Mouse (Mus musculus): ENCODE results near the gene Ofcc1. TPM values are rescaled to one million over a fixed set of nuclear protein-coding genes. Genes with fewer than 3 reads are reported as not detected.

The Ofcc1 gene
- polyA plus RNA-seq, 1 experiment from 2014 or later, result not detected

DNA sequence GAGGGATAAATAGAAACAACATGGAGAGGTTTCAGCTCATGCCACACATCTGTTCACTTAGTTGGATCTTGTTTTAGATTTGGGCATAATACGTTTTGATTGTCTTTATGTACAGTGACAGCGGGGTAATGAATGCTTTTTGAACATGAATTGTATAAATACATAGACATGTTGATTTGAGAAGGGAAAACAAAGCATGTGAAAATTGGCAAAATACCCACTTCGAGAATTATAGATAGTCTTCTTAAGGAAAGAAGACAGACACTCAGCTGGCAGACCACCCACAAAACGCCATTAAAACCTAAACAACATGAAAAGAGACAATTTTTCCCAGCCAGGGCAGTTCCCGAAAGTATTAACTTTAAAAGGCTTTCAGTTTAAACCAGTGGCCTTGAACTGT, 37.9 kb downstream of the Ofcc1 start:
- 56% methylated on average over 5 of the region's 5 CpGs for WGBS
- no peak for DNase-seq (ENCODE audit: low spot score)
- H3K4me1 ChIP-seq (replicated peaks; ENCODE audit: control insufficient read depth, insufficient read depth, low read length), result no peaks in the 10 kb centered on the region

DNA sequence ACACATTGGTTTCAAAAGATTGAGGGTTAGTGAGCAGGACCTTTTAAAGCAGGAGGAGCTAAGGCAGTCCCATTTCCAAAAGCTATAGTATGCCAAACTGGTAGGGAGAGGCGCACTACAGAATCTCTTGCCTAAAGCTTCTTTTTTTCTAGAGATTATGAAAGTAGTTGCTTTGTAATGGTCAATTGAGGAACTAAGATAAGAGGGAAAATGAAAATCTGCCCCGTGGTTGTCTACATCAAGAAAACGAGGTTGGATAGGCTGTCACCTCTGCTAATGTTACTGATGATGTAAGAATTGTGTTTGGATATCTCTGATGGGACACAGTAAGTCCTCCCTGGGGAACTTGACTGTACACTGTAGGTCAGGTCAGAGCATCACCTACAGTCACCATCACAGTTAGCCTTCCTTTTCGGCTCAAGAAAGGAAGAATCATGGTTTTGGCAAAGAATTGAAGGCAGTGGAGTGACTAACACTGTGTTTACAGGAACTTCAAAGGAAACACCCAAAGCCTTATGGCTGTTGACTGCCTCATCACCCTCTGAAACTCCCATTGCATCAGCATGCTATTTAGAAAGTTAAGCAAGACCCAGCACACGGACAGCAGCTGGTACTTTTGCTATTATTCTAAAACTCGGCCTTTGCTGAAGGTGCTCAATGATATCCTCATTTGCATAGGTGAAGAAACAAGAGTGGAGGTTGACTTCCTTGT, 40.3 kb downstream of the Ofcc1 start:
- Histone ChIP-seq H3K27ac (ENCODE audit: low read depth) (no peak overlapping the region), H3K4me3 (ENCODE audit: low read depth, low read length) (no peak overlapping the region), H3K9me3 (ENCODE audit: control insufficient read depth, low read length) (no peaks in the 10 kb centered on the region), H3K9ac (ENCODE audit: low read length) (no peak overlapping the region), H3K4me2 (ENCODE audit: low read length) (no peak overlapping the region), H3K27me3 (replicated peaks; ENCODE audit: control insufficient read depth, insufficient read depth, low read length) (no peaks in the 10 kb centered on the region), H3K36me3 (ENCODE audit: control insufficient read depth, insufficient read depth, low read length) (no peaks in the 10 kb centered on the region), H3K4me1 (replicated peaks; ENCODE audit: control insufficient read depth, insufficient read depth, low read length) (no peaks in the 10 kb centered on the region)
- DNase-seq (ENCODE audit: low spot score) (no peak), ATAC-seq (replicated peaks; ENCODE audit: low FRiP score, low TSS enrichment, low read depth) (no peak)
- 83% methylated on average over 6 of the region's 6 CpGs for WGBS

More for the DNA sequence above, 37.9 kb downstream of the Ofcc1 start:
- H3K36me3 ChIP-seq (ENCODE audit: control insufficient read depth, insufficient read depth, low read length), result no peaks in the 10 kb centered on the region
- no peaks in the 10 kb centered on the region for H3K9me3 ChIP-seq (ENCODE audit: control insufficient read depth, low read length)
- no peaks in the 10 kb centered on the region for H3K27me3 ChIP-seq (replicated peaks; ENCODE audit: control insufficient read depth, insufficient read depth, low read length)
- H3K4me2 ChIP-seq (ENCODE audit: low read length), result no peak overlapping the region
- H3K4me3 ChIP-seq (ENCODE audit: low read depth, low read length), result no peak overlapping the region
- no peak overlapping the region for H3K27ac ChIP-seq (ENCODE audit: low read depth)
- no peak for ATAC-seq (replicated peaks; ENCODE audit: low FRiP score, low TSS enrichment, low read depth)
- H3K9ac ChIP-seq (ENCODE audit: low read length), result no peak overlapping the region

DNA sequence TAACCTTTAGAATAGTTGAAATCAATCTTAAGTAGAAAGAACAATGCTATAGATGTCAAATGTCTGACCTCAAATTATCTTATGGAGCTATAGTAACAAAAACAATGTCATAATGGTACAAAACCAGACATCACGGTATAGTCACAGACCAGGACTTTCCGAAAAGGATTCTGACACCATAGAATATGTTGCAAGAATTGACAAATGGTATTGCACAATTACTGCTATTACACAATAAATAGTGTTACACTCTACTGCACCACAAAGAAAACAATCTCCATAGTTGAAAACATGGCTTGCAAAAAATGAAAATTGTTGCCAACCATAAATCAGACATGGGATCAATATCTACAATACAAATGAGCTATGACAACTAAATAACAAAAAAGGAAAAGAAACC, 43.5 kb downstream of the Ofcc1 start:
- Histone ChIP-seq H3K9ac (ENCODE audit: low read length) (no peak overlapping the region), H3K36me3 (ENCODE audit: control insufficient read depth, insufficient read depth, low read length) (no peaks in the 10 kb centered on the region), H3K4me1 (replicated peaks; ENCODE audit: control insufficient read depth, insufficient read depth, low read length) (no peaks in the 10 kb centered on the region), H3K27ac (ENCODE audit: low read depth) (no peak overlapping the region), H3K27me3 (replicated peaks; ENCODE audit: control insufficient read depth, insufficient read depth, low read length) (no peaks in the 10 kb centered on the region), H3K4me2 (ENCODE audit: low read length) (no peak overlapping the region), H3K9me3 (ENCODE audit: control insufficient read depth, low read length) (no peaks in the 10 kb centered on the region), H3K4me3 (ENCODE audit: low read depth, low read length) (no peak overlapping the region)
- DNase-seq (ENCODE audit: low spot score) (no peak), ATAC-seq (replicated peaks; ENCODE audit: low FRiP score, low TSS enrichment, low read depth) (no peak)
- WGBS, result 96% methylated on average over 2 of the region's 2 CpGs

DNA sequence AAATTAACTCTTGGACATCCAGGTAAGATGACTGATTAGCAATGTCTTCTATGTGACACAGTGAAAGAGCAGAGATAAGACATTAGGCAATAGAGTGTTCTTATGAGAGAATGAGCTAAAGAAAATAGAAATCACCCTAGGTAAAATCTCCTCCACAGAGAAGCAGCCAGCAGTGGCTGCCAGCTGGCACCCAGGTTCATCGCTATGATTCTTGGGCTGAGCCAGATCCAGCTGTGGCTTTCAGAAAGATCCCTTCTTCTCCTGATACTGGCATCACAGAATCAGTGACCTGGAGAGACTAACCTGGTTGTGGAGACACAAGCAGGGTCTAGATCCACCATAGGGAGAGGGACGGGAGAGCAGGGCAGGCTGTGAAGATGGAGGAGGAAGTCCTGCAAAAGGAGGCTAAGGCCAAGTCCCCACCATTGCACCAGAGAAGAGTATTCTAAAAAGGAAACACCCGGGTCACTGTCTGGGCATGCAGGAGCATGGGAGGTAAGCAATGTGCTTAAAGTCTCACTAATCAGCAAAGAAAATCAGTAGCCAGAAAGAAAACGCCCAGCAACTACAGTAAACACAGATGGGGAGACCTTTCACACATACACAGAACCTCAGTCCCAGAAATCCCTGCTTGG, 46.0 kb downstream of the Ofcc1 start:
- Histone ChIP-seq H3K27me3 (replicated peaks; ENCODE audit: control insufficient read depth, insufficient read depth, low read length) (no peaks in the 10 kb centered on the region), H3K9ac (ENCODE audit: low read length) (no peak overlapping the region), H3K27ac (ENCODE audit: low read depth) (no peak overlapping the region), H3K4me2 (ENCODE audit: low read length) (no peak overlapping the region), H3K36me3 (ENCODE audit: control insufficient read depth, insufficient read depth, low read length) (no peaks in the 10 kb centered on the region), H3K9me3 (ENCODE audit: control insufficient read depth, low read length) (no peaks in the 10 kb centered on the region), H3K4me1 (replicated peaks; ENCODE audit: control insufficient read depth, insufficient read depth, low read length) (no peaks in the 10 kb centered on the region), H3K4me3 (ENCODE audit: low read depth, low read length) (no peak overlapping the region)
- 71% methylated on average over 4 of the region's 4 CpGs for WGBS
- DNase-seq (ENCODE audit: low spot score), result no peak
- no peak for ATAC-seq (replicated peaks; ENCODE audit: low FRiP score, low TSS enrichment, low read depth)

DNA sequence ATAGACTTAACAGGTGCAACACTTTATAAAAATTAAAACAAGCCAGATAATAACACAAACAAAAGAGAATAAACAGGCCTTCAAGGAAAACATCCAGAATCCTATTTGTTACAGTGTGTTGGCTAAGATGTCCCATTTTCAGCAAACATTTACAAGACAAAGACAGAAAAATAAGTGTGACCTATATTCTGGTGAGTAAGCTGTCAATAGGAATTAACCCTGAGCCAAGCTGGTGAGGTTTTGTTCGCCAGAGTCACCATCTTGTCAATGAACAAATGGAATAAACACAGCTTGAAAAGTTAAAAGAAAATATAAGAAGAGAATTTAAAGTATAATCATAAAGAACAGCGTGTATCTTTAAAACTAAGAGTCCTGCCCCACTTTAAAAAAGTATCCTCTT, 68.4 kb downstream of the Ofcc1 start:
- Histone ChIP-seq H3K36me3 (ENCODE audit: control insufficient read depth, insufficient read depth, low read length) (no peaks in the 10 kb centered on the region), H3K4me3 (ENCODE audit: low read depth, low read length) (no peak overlapping the region), H3K9me3 (ENCODE audit: control insufficient read depth, low read length) (no peaks in the 10 kb centered on the region), H3K27me3 (replicated peaks; ENCODE audit: control insufficient read depth, insufficient read depth, low read length) (no peaks in the 10 kb centered on the region), H3K27ac (ENCODE audit: low read depth) (no peak overlapping the region), H3K4me2 (ENCODE audit: low read length) (no peak overlapping the region), H3K9ac (ENCODE audit: low read length) (no peak overlapping the region), H3K4me1 (replicated peaks; ENCODE audit: control insufficient read depth, insufficient read depth, low read length) (no peaks in the 10 kb centered on the region)
- DNase-seq (ENCODE audit: low spot score), result no peak
- WGBS, result 88% methylated on average over 2 of the region's 2 CpGs
- ATAC-seq (replicated peaks; ENCODE audit: low FRiP score, low TSS enrichment, low read depth), result no peak

GRCm38 (mm10) chr13:40290846-40291245, 70.4 kb downstream of the Ofcc1 start:
- H3K9me3 ChIP-seq (ENCODE audit: control insufficient read depth, low read length), result no peaks in the 10 kb centered on the region
- ATAC-seq (replicated peaks; ENCODE audit: low FRiP score, low TSS enrichment, low read depth), result no peak

GRCm38 (mm10) chr13:40288650-40289049, 72.6 kb downstream of the Ofcc1 start:
- no peaks in the 10 kb centered on the region for H3K27me3 ChIP-seq (replicated peaks; ENCODE audit: control insufficient read depth, insufficient read depth, low read length)
- no peak for ATAC-seq (replicated peaks; ENCODE audit: low FRiP score, low TSS enrichment, low read depth)
- no peaks in the 10 kb centered on the region for H3K36me3 ChIP-seq (ENCODE audit: control insufficient read depth, insufficient read depth, low read length)
- 87% methylated on average over 4 of the region's 4 CpGs for WGBS
- no peak for DNase-seq (ENCODE audit: low spot score)
- H3K4me3 ChIP-seq (ENCODE audit: low read depth, low read length), result no peak overlapping the region
- no peaks in the 10 kb centered on the region for H3K4me1 ChIP-seq (replicated peaks; ENCODE audit: control insufficient read depth, insufficient read depth, low read length)
- H3K27ac ChIP-seq (ENCODE audit: low read depth), result no peak overlapping the region
- H3K9ac ChIP-seq (ENCODE audit: low read length), result no peak overlapping the region
- no peaks in the 10 kb centered on the region for H3K9me3 ChIP-seq (ENCODE audit: control insufficient read depth, low read length)
- H3K4me2 ChIP-seq (ENCODE audit: low read length), result no peak overlapping the region

More at GRCm38 (mm10) chr13:40290846-40291245, 70.4 kb downstream of the Ofcc1 start:
- H3K9ac ChIP-seq (ENCODE audit: low read length), result no peak overlapping the region
- H3K4me2 ChIP-seq (ENCODE audit: low read length), result no peak overlapping the region
- H3K4me3 ChIP-seq (ENCODE audit: low read depth, low read length), result no peak overlapping the region
- H3K4me1 ChIP-seq (replicated peaks; ENCODE audit: control insufficient read depth, insufficient read depth, low read length), result no peaks in the 10 kb centered on the region
- 85% methylated on average over 10 of the region's 10 CpGs for WGBS
- no peak overlapping the region for H3K27ac ChIP-seq (ENCODE audit: low read depth)
- H3K27me3 ChIP-seq (replicated peaks; ENCODE audit: control insufficient read depth, insufficient read depth, low read length), result no peaks in the 10 kb centered on the region
- no peak for DNase-seq (ENCODE audit: low spot score)
- H3K36me3 ChIP-seq (ENCODE audit: control insufficient read depth, insufficient read depth, low read length), result no peaks in the 10 kb centered on the region

- Histone ChIP-seq H3K9ac (ENCODE audit: low read length) (no peak overlapping the region), H3K27ac (ENCODE audit: low read depth) (no peak overlapping the region), H3K9me3 (ENCODE audit: control insufficient read depth, low read length) (no peaks in the 10 kb centered on the region), H3K4me1 (replicated peaks; ENCODE audit: control insufficient read depth, insufficient read depth, low read length) (no peaks in the 10 kb centered on the region), H3K27me3 (replicated peaks; ENCODE audit: control insufficient read depth, insufficient read depth, low read length) (no peaks in the 10 kb centered on the region), H3K36me3 (ENCODE audit: control insufficient read depth, insufficient read depth, low read length) (no peaks in the 10 kb centered on the region), H3K4me3 (ENCODE audit: low read depth, low read length) (no peak overlapping the region), H3K4me2 (ENCODE audit: low read length) (no peak overlapping the region)
- no peak for ATAC-seq (replicated peaks; ENCODE audit: low FRiP score, low TSS enrichment, low read depth)
- WGBS, result 56% methylated on average over 21 of the region's 21 CpGs
- DNase-seq (ENCODE audit: low spot score), result no peak
Measured at GRCm38 (mm10) chr13:40287266-40288002, 73.8 kb downstream of the Ofcc1 start.

Data from intestine, embryonic 14.5 days (tissue).